ENCODE assay signal across 17 mouse cellular contexts in genomic region chr4:135847581-135847980, GRCm38 (mm10). TPM values are rescaled to one million over a fixed set of nuclear protein-coding genes. Genes with fewer than 3 reads are reported as not detected.
DNase-seq lines count a peak whose midpoint lies in the region.
"Had no signal": no experiment of that assay in that cellular context is flagged by ENCODE, and none has a peak within 500 bp of the region (broad histone marks: within the 10 kb centered on the region; RNA-seq: fewer than 3 reads in every experiment).

No protein-coding gene starts in this region.

- intact Hi-C loops in left cerebral cortex, postnatal 10 days (cut with DNase I) = no loop called here

- H3K27me3 ChIP-seq in embryonic facial prominence, embryonic 10.5 days (replicated peaks; ENCODE audit: low read depth, poor library complexity, severe bottlenecking) = no peaks in the 10 kb centered on the region
- H3K27me3 ChIP-seq: hindbrain, embryonic 12.5 days; limb, embryonic 15.5 days had no signal

- peak overlapping the region; percentile 44; the same call in 1 of the 2 replicates for H3K27ac ChIP-seq in embryonic facial prominence, embryonic 10.5 days (replicated peaks)
- H3K27ac ChIP-seq: hindbrain, embryonic 12.5 days; limb, embryonic 15.5 days; midbrain, embryonic 10.5 days had no signal

- 59% methylated on average over 5 of the region's 5 CpGs for WGBS in embryonic facial prominence, embryonic 10.5 days

- peaks cover 16% of the 10 kb centered on the region for H3K4me1 ChIP-seq in embryonic facial prominence, embryonic 10.5 days

- no peaks in the 10 kb centered on the region for H3K36me3 ChIP-seq in embryonic facial prominence, embryonic 10.5 days (replicated peaks)
- H3K36me3 ChIP-seq: hindbrain, embryonic 12.5 days; limb, embryonic 15.5 days; midbrain, embryonic 10.5 days had no signal

- peak; percentile 77 to 90 for DNase-seq in adrenal gland, adult (ENCODE audit: inconsistent age in 2 of 2, low spot score in 1 of 2)
- no peak for DNase-seq in adrenal gland, postnatal 4 days (ENCODE audit: low spot score in 2 of 2)
- DNase-seq in kidney, postnatal 10 days = peak; percentile 43
- no peak for DNase-seq in kidney, adult 8-10 months
- DNase-seq in embryonic facial prominence, embryonic 10.5 days (ENCODE audit: low spot score) = no peak
- DNase-seq in heart, postnatal 4 days = peak; percentile 72
- no peak for DNase-seq in layer of hippocampus, postnatal 36 days
- no peak for DNase-seq in left cerebral cortex, postnatal 10 days (ENCODE audit: extremely low spot score in 1 of 2, low spot score in 2 of 2)
- DNase-seq: cerebellum, adult 9-11 months; kidney, adult 11 months; liver, postnatal 0 days; right cerebral cortex, adult 18-20 months; spleen, adult 18-20 months; thymus, postnatal 4 days had no signal

- H3K4me3 ChIP-seq in embryonic facial prominence, embryonic 10.5 days = no peak overlapping the region
- H3K4me3 ChIP-seq: hindbrain, embryonic 12.5 days; limb, embryonic 15.5 days; midbrain, embryonic 10.5 days had no signal

- no peaks in the 10 kb centered on the region for H3K9me3 ChIP-seq in embryonic facial prominence, embryonic 10.5 days
- H3K9me3 ChIP-seq: hindbrain, embryonic 12.5 days; limb, embryonic 15.5 days had no signal

RNA-seq across cellular contexts. Expression of gene Srsf10, which starts 8.0 kb away (rescaled TPM):
- 100 to 1,000 TPM; 145 to 183 TPM for total RNA-seq in adrenal gland, postnatal 4 days (2021)
- 377 and 383 TPM in 2 replicates for polyA plus RNA-seq in embryonic facial prominence, embryonic 10.5 days (2016; fragmentation: Nextera tagmentation; extraction: Ambion mirVana)
- total RNA-seq in heart, postnatal 4 days (2021) = 10 to 100 TPM; 73.8 to 80.5 TPM
- total RNA-seq in layer of hippocampus, postnatal 36 days (2021) = 100 to 1,000 TPM in 1 of 2 experiments, 10 to 100 TPM in 1; 93.9 to 103 TPM
- total RNA-seq in left cerebral cortex, postnatal 10 days (2021) = 10 to 100 TPM; 70.1 to 74.8 TPM

RNA-seq across cellular contexts. Expression of gene Pnrc2, which starts 26.1 kb away (rescaled TPM):
- 100 to 1,000 TPM; 152 to 159 TPM for total RNA-seq in adrenal gland, postnatal 4 days (2021)
- polyA plus RNA-seq in embryonic facial prominence, embryonic 10.5 days (2016; fragmentation: Nextera tagmentation; extraction: Ambion mirVana) = 177 and 186 TPM in 2 replicates
- 10 to 100 TPM; 81.7 to 88.6 TPM for total RNA-seq in heart, postnatal 4 days (2021)
- 10 to 100 TPM; 54.5 to 56.3 TPM for total RNA-seq in layer of hippocampus, postnatal 36 days (2021)
- total RNA-seq in left cerebral cortex, postnatal 10 days (2021) = 10 to 100 TPM; 47.1 to 47.9 TPM

RNA-seq across cellular contexts. Expression of gene Cnr2, which starts 47.6 kb away (rescaled TPM):
- total RNA-seq in adrenal gland, postnatal 4 days (2021) = 1 to 10 TPM; 3.8 to 4.1 TPM
- polyA plus RNA-seq in embryonic facial prominence, embryonic 10.5 days (2016; fragmentation: Nextera tagmentation; extraction: Ambion mirVana) = 0.15 and 0.43 TPM in 2 replicates
- total RNA-seq in heart, postnatal 4 days (2021) = under 1 TPM; 0.68 to 0.74 TPM
- total RNA-seq in layer of hippocampus, postnatal 36 days (2021) = under 1 TPM in 1 of 2 experiments, not detected in 1; 0.15 TPM
- under 1 TPM in 1 of 2 experiments, not detected in 1; 0.11 TPM for total RNA-seq in left cerebral cortex, postnatal 10 days (2021)

Comparison
In these comparisons a context has a peak if more than half of its experiments do, and no peak if none do; other contexts are left out.
1. DNase-seq: peak in adrenal gland, adult (2 of 2), kidney, postnatal 10 days (single experiment) and heart, postnatal 4 days (single experiment); none in adrenal gland, postnatal 4 days (0 of 2), kidney, adult 8-10 months (0 of 2), embryonic facial prominence, embryonic 10.5 days (single experiment), layer of hippocampus, postnatal 36 days (0 of 2) and left cerebral cortex, postnatal 10 days (0 of 2).